Mouse (Mus musculus) 3T3-L1 (cell line): ENCODE measurements at regions not wholly inside any gene's neighbourhood (a gene's known extent, or its start where the extent isn't known, plus 50 kb on each side); places are given as distances from the start of the nearest gene placed in this dataset.

Experiments used
- DNase-seq: peaks from one replicate; pipeline ENCODE4 v3.0.0-alpha.2; 2015; ENCODE audit warnings: low read depth, low spot score

DNA sequence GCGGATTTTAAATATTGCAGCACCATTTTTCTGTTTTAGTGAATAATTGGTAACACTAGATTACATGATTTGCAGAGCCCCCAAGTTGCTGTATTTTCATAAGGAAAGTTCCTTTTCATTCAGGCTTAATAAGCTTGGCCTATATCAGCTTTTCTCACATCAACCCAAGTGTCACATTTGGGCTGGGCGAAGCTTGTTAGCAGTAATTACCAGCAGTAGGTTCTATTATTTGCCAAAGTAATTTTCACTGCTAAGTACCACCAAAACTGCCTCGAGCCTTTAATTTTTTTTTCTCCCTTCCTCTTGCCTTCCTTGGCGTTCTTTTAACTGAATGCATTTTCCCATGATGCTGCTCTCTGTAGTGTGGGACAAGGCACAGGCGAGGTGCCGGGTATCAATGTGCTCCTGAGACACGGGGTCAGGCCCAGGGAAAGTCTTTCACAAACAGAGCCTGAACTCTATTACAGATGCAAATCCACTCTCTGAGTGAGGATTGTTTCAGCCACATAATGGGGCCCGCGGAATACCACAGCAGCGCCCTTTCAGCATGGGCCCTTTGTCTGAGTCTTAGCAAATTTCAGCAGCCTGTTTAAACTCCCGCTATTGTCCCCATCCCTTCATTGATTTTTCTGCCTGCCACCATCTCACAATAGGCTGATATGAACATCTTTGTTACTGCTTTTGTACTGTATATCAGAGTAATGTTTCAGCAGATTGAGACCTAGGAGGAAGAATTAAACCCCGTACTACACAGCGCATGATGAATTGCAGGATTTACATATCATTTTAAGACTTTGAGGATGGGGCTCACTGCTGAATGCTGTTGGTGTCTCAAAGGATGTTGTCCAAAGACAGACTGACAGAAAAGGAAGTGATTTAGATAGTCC, 205.1 kb upstream of the Epha3 start:
- DNase-seq: no peak

- no peak for DNase-seq
Observed at GRCm38 (mm10) chr16:64062584-64062983, 198.6 kb upstream of the Epha3 start.

- DNase-seq: no peak
Observed at GRCm38 (mm10) chr16:64058712-64059111, 194.7 kb upstream of the Epha3 start.

- no peak for DNase-seq
Observed at GRCm38 (mm10) chr16:64054346-64054745, 190.4 kb upstream of the Epha3 start.

- no peak for DNase-seq
Observed at GRCm38 (mm10) chr16:64048026-64048425, 184.1 kb upstream of the Epha3 start.

- DNase-seq: no peak
Observed at GRCm38 (mm10) chr16:64033049-64033448, 169.1 kb upstream of the Epha3 start.

DNA sequence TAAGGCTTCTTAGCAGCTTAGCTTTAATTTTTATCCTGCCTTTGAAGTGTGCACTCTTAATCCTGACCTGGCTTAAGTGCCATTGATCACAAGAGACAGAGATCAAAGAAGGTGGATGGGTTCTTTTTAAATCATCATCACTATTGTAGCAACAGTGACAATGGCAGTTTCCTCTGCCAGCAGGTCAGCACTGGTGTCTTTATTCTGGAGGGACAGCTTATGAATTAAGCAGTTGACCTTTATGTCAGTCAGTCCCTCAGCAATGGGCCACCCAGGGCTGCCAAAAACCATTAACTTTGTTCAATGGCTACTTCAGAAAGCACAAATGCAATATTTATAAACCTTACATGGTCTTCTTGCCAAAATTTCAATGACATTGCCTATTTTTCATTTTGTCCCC, 160.0 kb upstream of the Epha3 start:
- no peak for DNase-seq

GRCm38 (mm10) chr16:64000884-64001283, 136.9 kb upstream of the Epha3 start:
- no peak for DNase-seq

GRCm38 (mm10) chr16:63967407-63967806, 103.4 kb upstream of the Epha3 start:
- no peak for DNase-seq

- DNase-seq: peak; percentile 35
Observed at GRCm38 (mm10) chr16:63960786-63961185, 96.8 kb upstream of the Epha3 start.

GRCm38 (mm10) chr16:63958154-63958553, 94.2 kb upstream of the Epha3 start:
- DNase-seq: peak; percentile 63

DNA sequence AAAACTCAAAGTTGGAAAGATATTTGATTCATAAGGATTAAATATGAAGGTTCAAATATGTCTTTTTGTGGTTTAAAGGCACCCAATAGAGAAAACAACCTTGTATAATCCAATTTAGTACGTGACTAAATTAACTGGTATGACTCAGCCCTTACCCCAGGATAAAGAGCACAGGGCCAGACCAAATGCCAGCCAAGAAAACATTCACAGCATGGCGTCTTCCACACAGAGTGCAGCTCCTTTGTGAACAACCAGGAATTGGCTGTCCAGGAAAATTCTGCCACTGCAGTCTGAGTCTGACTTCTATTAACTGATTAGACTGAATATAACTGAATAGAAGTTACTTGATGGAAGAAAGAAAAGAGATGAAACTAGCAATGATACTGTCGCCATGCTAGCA, 61.2 kb upstream of the Epha3 start:
- no peak for DNase-seq

DNA sequence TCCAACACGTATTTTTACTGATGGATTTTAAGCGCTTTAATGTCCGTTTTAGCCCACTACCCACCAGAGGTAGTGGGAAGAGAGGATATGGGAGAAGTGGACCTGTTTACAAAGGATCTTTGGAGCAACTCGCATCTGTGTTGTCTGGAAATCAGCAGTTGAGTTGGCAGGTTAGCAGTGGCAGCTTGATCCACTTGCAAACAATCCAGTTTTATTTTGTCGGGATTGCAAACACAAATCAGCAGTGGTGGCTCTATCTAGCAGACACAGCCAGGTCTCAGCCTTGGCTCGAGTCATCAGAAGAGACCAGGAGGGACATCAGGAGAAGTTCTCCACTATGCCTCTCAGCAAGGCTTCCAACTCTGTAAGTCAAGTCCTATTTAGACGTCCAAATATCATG, 57.2 kb upstream of the Epha3 start:
- no peak for DNase-seq
